Mouse (Mus musculus) urinary bladder, postnatal 36 days (tissue): ENCODE results near the gene Nrxn2.

ENCODE experiments used
- DNase-seq, 2 experiments: peaks; one replicate each; pipeline ENCODE4 v3.0.0; 2022; ENCODE audit warnings: low spot score in 2 of 2, mixed read lengths in 1 of 2

Nrxn2 gene

GRCm38 (mm10) chr19:6494504-6495170, 76.1 kb downstream of the Nrxn2 start:
- DNase-seq: no peak

GRCm38 (mm10) chr19:6495714-6496113, 77.2 kb downstream of the Nrxn2 start:
- no peak for DNase-seq

- no peak for DNase-seq
Observed at GRCm38 (mm10) chr19:6496462-6497149, 78.1 kb downstream of the Nrxn2 start.

GRCm38 (mm10) chr19:6497150-6497801, 78.7 kb downstream of the Nrxn2 start:
- no peak for DNase-seq

GRCm38 (mm10) chr19:6497803-6498202, 79.3 kb downstream of the Nrxn2 start:
- DNase-seq: no peak

- no peak for DNase-seq
Observed at GRCm38 (mm10) chr19:6498350-6499131, 80.0 kb downstream of the Nrxn2 start.

GRCm38 (mm10) chr19:6499860-6500635, 81.5 kb downstream of the Nrxn2 start:
- no peak for DNase-seq

GRCm38 (mm10) chr19:6500636-6501025, 82.1 kb downstream of the Nrxn2 start:
- no peak for DNase-seq

- DNase-seq: peak in 1 of 2 experiments; percentile 22
Observed at GRCm38 (mm10) chr19:6502035-6502541, 83.6 kb downstream of the Nrxn2 start.

GRCm38 (mm10) chr19:6502543-6503319, 84.2 kb downstream of the Nrxn2 start:
- DNase-seq: peak; percentile 41 to 44

- DNase-seq: no peak
Observed at GRCm38 (mm10) chr19:6503926-6504655, 85.6 kb downstream of the Nrxn2 start.

- no peak for DNase-seq
Observed at GRCm38 (mm10) chr19:6504656-6505045, 86.1 kb downstream of the Nrxn2 start.

GRCm38 (mm10) chr19:6507393-6507792, 88.9 kb downstream of the Nrxn2 start:
- no peak for DNase-seq

GRCm38 (mm10) chr19:6509881-6510280, 91.3 kb downstream of the Nrxn2 start:
- DNase-seq: no peak

GRCm38 (mm10) chr19:6510546-6510945, 92.0 kb downstream of the Nrxn2 start:
- no peak for DNase-seq

- no peak for DNase-seq
Observed at GRCm38 (mm10) chr19:6513389-6514139, 95.0 kb downstream of the Nrxn2 start.

- no peak for DNase-seq
Observed at GRCm38 (mm10) chr19:6514940-6515339, 96.4 kb downstream of the Nrxn2 start.

- no peak for DNase-seq
Observed at GRCm38 (mm10) chr19:6515448-6515847, 96.9 kb downstream of the Nrxn2 start.

GRCm38 (mm10) chr19:6516153-6516552, 97.6 kb downstream of the Nrxn2 start:
- no peak for DNase-seq
